Mouse (Mus musculus) frontal cortex, postnatal 10 days (tissue): ENCODE measurements around the gene Slc40a1.

Experiments
- DNase-seq, 2 experiments: peaks; one replicate each; pipeline ENCODE4 v3.0.0; 2022; ENCODE audit warnings: low spot score in 2 of 2, mixed read lengths in 1 of 2

Gene Slc40a1

DNA sequence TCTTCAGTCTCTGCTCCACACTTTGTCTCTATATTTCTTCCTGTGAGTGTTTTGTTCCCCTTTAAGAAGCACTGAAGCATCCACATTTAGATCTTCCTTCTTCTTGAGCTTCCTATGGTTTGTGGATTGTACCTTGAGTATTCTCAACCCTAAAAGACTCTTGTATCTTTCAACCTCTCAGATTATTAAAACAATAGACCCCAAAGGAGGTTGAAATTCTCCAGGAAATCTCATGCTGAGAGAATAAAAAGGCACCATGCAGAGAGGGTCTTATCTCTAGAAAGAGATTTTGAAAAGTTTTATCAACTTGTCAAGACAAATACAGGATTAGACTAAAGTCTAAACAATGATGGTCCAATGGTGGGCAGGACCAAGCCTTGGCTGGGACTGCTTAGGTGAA lies 42.9 kb downstream of the Slc40a1 start:
- no peak for DNase-seq

DNA sequence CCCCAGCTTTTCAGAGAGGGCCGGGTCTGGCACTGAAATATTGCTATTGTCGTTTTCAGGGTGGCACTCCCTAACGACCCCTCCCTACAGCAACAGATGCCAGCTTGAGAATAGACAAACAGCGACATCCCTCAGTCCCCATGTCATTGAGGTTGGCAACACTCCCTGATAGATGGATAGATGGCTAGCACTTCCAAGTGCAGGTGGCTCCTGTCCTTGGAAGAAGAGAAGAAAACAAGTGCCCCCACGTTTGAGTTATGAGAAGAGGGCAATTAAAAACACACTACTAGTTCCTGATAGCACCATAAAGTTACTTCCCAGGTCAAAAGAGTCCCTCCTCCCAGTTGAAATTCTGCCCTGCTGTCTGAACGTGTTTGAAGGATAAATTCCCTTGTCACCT lies 44.2 kb downstream of the Slc40a1 start:
- no peak for DNase-seq

DNA sequence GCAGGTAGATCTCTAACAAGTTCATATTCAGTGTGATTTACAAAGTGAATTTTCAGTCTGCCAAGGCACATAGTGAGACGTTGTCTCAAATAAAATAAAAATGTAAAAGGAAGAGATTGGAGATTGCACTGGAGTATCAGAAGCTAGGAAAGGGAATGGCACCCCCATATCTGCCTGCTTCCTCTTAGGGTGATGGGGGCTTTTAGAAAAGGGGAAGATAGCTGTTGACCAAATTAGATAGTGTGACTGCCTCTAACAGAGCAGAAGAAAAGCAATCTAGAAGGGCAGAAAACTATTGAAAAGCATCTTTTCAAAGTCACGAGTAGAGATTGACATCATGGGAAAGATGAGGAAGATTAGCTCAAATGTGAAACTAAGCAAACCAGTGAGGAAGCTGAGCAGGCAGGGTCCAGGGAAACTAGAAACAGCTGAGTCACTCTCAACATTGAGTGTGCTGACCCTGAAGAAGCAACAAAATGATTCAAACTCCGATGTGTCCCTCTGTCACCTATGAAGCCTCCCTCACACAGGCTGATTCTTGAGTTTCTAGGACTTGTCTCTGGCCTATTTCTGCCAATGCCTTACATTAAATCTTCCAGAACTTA lies 45.0 kb downstream of the Slc40a1 start:
- no peak for DNase-seq

DNA sequence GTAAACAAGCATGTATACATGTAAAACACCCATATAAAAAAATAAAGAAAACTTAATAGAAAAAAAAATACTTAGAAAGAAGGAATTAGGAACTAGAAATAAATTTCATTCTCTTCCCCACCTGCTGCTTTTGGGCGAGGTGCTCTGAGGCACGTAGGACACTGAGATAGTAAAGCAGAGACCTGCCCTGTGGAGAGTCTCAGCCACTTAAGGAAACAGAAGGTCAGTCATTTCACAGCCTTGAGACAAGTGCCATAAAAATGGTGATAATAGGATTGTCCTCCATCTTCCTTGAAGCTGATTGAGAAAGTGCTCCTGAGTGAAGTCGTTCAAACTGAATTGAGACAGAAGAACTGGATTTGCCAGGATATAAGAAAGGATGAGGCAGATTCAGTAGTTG lies 48.9 kb downstream of the Slc40a1 start:
- no peak for DNase-seq

DNA sequence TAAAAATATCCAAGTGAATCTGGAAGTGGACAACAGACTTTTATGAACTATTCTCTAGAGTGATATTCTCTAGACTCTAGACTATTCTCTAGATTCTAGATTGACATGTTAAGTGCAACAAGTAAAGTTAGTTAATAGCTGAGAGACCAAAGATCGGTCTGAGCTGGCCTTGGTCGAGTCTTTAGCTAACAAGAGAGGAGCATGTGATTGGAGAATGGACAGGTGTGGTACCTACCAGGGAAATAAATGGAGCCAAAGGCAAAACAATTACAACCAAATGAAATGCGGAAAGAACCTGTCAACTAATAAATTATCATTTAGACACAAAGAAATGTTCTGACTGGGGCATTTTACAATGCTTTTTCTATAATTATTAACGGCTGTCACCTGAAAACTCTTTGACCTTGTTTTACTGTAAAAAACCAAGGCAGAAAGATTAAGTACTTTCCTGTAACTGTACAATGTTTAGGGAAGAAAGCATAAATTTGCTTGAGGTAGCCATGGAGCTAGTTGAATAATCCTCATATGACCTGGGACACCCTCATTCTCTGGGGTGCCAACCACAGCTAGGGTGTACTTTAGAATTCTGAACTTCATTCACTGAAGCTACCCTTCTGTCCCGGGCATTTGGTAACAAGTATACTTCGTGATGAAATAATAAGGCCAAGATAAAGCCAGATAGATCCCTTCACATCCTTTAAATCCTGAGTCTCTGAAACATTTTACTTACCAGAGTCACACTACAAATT lies 49.7 kb downstream of the Slc40a1 start:
- DNase-seq = no peak

DNA sequence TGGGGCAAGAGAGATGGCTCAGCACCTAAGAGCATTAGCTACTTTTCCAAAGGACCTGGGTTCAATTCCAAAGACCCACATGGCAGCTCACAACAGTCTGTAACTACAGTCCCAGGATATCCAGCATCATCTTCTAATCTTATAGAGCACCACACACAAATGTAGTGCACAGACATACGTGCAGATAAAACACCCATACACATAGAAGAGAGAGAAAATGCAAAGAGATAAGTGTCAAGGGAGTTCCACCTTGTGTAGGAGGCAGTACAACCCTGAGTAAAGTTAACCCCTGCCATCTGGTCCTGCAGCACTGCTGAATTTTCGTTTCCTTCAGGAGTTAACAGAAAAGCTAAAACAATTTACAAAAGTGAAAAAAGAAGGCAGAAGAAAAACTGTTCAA lies 50.7 kb downstream of the Slc40a1 start:
- DNase-seq = no peak

DNA sequence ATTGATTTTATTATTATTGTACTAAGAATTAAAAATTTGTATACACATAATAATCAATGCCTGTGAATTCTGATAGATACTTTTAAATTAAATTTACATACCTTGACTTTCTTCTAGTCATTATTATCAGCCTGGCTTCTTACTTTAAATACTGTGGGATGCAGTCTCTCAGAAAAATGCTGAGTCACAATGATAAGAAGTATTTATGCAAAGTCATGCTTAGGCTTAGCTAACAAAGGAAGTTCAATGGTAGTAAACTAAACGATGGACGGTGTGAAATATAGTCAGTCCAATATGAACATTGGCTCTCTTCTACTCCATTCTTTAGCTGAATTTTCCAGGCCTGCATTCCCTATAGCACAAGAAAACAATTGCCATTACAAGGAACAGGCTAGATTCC lies 53.1 kb downstream of the Slc40a1 start:
- no peak for DNase-seq

DNA sequence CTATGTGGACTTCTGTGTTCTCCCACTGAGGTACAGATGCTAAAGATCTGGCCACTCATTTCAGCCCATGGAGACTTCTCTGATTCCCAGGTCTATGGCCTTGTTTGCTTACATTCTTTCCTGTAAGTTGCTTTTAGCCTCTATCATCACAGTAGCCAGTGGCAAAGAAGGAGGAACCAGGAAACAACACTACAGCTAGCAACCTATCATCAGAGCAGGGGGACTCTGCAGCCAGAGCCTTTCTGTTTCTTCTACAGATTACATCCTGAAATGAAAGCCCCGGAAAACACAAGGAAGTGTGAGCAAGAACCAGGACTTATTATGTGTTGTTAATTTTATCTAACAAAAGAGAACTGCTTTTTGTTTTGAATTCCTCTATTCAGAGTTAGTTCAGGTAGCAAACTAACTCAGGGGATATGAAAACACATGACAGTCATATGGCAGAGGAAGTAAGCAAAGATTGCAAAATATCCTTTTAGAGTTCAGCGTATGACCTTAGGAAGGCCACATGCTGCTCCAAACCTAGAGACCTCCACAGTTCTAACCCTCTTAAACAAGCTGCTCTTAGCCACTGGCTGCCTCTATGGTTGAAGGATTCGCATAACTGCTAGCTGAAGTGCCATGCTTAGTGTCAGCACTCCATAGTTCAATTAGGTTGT lies 57.7 kb downstream of the Slc40a1 start:
- no peak for DNase-seq

DNA sequence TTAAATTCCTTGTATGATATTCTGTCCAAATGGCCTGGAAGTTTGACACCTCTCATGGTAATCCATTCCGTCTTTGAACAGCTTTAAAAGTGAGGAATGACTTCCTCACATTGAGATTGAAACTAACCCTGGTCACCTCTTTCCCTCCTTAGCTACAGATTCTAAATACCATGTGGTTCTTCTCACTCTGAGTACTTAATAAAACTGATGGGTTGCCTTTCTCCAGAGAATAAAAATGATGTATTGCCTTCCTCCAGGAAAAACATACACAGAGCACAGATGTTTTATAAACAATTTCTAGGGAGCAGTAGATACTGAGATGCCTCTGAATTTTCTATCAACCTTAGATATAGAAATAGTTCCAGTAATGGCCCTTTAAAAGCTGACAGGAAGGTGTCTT lies 58.3 kb downstream of the Slc40a1 start:
- no peak for DNase-seq

DNA sequence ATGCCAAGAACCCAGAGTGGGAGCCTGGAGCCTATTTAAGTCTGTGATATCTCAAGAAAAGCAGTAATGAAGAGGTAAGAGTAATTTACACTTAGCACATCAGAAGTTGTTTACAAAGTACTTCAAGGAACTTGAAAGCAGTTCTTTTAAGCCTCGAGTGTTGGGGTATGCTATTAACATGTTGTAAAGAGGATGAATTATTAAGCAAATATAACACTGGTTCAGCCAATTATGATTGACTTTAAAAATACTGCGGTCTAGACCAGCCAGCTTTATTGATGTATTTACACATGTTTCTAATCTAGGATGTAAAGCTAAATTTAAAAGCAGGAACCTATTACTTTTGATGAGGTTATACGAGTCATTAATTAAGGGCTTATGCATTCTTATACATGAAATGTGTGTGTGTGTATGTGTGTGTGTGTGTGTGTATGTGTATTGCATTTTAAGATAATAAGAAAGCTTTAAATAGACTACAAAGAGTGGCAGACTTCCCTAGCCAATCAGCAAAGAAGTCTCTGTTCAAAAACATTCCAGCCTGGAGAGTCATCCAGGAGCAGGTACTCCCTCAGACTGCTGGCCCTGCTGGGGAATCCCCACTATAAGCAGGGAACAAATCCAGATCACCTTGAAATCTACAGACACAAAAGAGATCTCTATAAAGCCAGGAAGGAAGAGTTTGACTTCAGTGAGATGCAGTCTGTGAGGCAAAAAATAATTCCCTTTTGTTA lies 59.9 kb downstream of the Slc40a1 start:
- no peak for DNase-seq

DNA sequence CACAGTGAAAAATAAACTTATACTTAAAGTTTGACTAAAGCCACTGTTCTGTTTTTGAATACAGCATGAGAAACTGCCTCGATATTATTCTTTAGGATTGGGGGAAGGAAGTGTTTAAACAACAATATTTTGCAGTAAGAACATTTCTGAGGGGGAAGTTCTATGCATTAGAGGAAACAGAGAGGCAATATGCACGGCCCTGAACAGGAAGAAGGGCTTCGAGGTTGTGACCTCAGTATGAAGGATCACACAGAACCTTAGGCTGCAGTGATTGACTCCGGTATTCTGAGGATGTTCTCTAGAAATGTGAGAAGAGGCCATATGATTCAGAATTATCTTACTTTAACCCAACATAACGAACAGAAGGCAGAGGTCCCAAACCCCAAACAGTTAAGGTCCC lies 60.6 kb downstream of the Slc40a1 start:
- DNase-seq = no peak

DNA sequence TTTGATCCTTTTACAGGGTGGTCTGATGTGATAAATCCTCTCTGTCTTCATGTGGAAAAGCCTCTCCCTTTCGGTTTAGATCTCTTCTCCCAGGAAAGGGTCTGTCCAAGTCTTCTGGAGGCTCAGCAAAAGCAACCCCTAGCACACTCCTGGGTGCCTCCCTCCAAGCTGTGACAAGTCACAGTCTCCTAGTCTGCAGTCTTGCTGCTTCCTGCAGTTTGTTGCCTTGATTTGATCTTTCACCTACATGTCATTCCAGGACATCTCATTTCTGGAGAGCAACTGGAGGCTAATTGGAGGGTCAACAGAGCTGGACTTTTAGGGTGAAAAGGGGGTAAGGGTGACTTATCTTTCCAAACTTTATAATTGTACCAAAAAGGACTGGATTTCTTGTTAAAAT lies 61.0 kb downstream of the Slc40a1 start:
- DNase-seq = no peak

DNA sequence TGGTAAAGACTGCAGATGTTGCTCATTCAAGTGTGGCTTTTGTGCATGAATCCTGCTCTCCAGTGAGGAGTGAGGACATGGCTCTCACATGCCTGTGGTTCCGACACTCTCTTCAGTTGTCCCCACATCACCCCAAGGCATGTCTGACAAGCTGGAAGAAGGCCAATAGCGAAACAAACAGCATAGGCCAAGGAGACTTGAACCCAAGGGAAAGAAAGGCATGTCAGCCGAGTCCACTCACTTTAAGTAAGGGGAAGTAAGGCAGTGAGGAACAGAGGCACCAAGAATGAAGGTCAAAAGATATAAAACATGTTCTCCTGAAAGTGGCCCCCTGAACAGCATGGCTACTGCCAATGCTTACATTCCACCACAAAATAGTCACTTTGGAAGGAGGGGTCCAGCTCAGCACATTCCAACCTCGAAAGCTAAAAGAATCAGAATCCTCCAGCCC lies 61.7 kb downstream of the Slc40a1 start:
- no peak for DNase-seq

DNA sequence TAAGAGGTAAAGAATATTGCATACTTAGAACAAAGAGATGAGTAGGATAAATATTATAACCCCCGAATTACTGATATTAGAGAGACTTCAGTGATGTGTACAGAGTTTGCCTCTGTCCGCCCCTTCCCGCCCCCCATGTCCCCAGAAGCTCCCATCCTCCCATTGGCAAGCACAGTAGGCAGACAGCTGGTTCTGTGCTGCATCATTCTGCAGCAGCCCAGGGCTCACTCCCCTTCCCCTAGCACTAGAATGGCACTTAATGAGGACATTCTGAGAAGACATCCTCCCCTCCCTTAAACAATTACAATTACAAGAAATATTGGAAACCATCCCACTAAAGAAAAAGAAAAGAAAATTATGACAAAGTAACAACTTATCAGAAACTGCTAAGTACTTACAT lies 62.7 kb downstream of the Slc40a1 start:
- DNase-seq = no peak

DNA sequence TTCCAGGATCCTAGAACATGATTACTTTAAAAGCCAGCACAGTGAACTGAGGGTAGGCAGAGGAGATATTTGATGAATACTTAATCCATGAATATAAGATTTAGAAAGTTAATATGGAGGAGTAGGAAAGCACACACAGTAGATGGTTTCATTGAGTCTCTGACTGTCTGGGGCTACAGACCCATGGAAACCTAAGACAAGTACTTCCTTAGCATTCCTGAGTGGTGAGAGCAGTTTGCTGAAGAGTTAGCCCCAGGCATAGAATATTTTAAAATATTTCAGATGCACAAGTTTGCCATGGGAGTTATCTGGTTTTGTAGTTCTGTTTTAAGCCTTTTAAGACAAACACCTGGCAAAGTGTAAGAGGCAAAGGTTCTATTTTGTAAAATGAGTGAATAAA lies 65.2 kb downstream of the Slc40a1 start:
- no peak for DNase-seq

DNA sequence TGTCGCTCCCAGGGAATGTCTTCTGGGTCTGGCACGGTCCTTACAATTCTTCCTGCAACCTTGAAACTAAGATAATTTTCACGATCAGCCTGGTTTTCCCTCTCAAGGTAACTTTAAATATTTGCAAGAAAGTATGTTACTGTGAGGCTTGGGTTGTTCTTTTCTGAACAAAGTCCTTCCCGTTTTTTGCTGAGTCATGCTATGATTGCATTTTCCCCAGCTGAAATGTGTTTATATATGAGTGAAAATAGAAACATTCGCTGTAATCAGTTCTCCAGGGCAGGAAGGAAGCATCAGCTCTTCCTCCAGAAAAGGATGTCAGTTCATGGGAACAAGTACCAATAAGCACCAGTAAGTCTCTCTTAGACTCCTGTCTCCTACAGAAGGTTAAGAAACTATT lies 66.0 kb downstream of the Slc40a1 start:
- DNase-seq = no peak
